Mouse (Mus musculus) heart, postnatal 0 days (tissue): ENCODE measurements around the gene Bdkrb1. TPM values are rescaled to one million over a fixed set of nuclear protein-coding genes. Genes with fewer than 3 reads are reported as not detected.

Experiments
- ATAC-seq: fragments of 200-750 bp; cut with Nextera tagmentation; 2 replicates; pipeline ENCODE4 v1.8.0; 2017; ENCODE audit warnings: low read depth, moderate number of reproducible peaks, moderate library complexity; ENCODE audit not compliant: insufficient read depth
- DNase-seq: peaks from one replicate; pipeline ENCODE4 v3.0.0-alpha.2; 2016; ENCODE audit warnings: low spot score
- H3K27ac ChIP-seq: fragments of 300-500 bp; sonication (generic); 2 replicates; pipeline ENCODE4 v1.5.1; 2014; ENCODE audit warnings: low read depth, mild to moderate bottlenecking
- H3K27me3 ChIP-seq: fragments of 300-500 bp; sonication (generic); 2 replicates; pipeline ENCODE4 v1.6.1; 2014; ENCODE audit warnings: low read length, mixed read lengths; ENCODE audit not compliant: control insufficient read depth, insufficient read depth
- H3K36me3 ChIP-seq: fragments of 300-500 bp; sonication (generic); replicated peaks from 2 replicates; pipeline ENCODE4 v1.6.1; 2014; ENCODE audit warnings: low read length, mixed read lengths; ENCODE audit not compliant: control insufficient read depth, insufficient read depth
- H3K4me1 ChIP-seq: fragments of 300-500 bp; sonication (generic); 2 replicates; pipeline ENCODE4 v1.6.1; 2014; ENCODE audit warnings: antibody characterized with exemption; ENCODE audit not compliant: control insufficient read depth, insufficient read depth
- H3K4me2 ChIP-seq: fragments of 300-500 bp; sonication (generic); 2 replicates; pipeline ENCODE4 v1.6.1; 2014; ENCODE audit warnings: low read depth, mild to moderate bottlenecking, low read length, moderate library complexity
- H3K4me3 ChIP-seq: fragments of 300-500 bp; sonication (generic); 2 replicates; pipeline ENCODE4 v1.5.1; 2014; ENCODE audit warnings: low read depth, low read length
- H3K9ac ChIP-seq: fragments of 300-500 bp; sonication (generic); replicated peaks from 2 replicates; pipeline ENCODE4 v1.6.1; 2014; ENCODE audit warnings: low read depth, low read length, mixed read lengths
- H3K9me3 ChIP-seq: fragments of 300-500 bp; sonication (generic); replicated peaks from 2 replicates; pipeline ENCODE4 v1.6.1; 2016; ENCODE audit warnings: low read length; ENCODE audit not compliant: control insufficient read depth
- CTCF ChIP-seq: IDR thresholded peaks from 2 replicates; pipeline ENCODE4 v1.5.1; 2016; ENCODE audit warnings: antibody characterized with exemption, control low read depth, low read depth
- EP300 ChIP-seq: IDR thresholded peaks from 2 replicates; pipeline ENCODE4 v1.6.1; 2016; ENCODE audit warnings: antibody characterized with exemption, low read depth
- WGBS: fragments of 180-500 bp; shearing (Covaris S2); extraction: QIAGEN DNeasy Blood & Tissue Kit; methylation state at CpG from one replicate; pipeline ENCODE4 v1.1.7; 2014; 5-methylcytosine and 5-hydroxymethylcytosine counted together
- polyA plus RNA-seq: library from polyadenylated mRNA; unstranded; fragments of >200 nt; fragmentation: Nextera tagmentation; extraction: Ambion mirVana; gene quantifications from 2 replicates; pipeline ENCODE4 v1.2.1, GENCODE M21; 2015
- total RNA-seq: library from RNA; depleted of rRNA; stranded (reverse); fragments of >200 nt; gene quantifications from 2 replicates; pipeline ENCODE4 v1.2.3, GENCODE M21; 2014; ENCODE audit warnings: low replicate concordance

The Bdkrb1 gene
- total and polyA plus RNA-seq, 2 experiments from 2014 or later, result not detected

DNA sequence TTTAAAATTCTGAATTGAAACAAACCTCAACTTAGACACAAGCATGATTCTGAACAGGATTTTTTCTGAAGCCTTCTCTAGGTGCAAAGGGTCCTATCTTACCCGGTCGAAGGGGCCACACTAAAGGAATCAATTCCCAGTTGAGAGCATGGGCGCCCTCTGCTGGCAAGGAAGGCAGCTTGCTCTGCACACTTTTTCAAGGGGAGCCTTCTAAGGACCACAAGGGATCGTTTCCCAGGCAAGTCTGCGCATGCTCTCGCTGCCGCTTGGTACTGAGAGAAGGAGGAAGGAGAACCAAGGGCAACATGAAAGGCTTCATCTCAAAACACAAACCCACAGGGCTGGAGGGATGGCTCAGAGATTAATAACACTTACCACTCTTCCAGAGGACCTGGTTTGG lies 8.9 kb downstream of the Bdkrb1 start:
- no peak overlapping the region for H3K4me2 ChIP-seq
- no peak for TF ChIP-seq EP300
- TF ChIP-seq CTCF, result peak; percentile 76
- ATAC-seq (peak; percentile 36; the same call in 1 of the 2 replicates), DNase-seq (peak; percentile 77)
- H3K4me1 ChIP-seq, result peaks cover 5% of the 10 kb centered on the region; the same call in 1 of the 2 replicates
- H3K4me3 ChIP-seq, result no peak overlapping the region
- 24% methylated on average over 7 of the region's 7 CpGs for WGBS
- H3K9me3 ChIP-seq, result no peaks in the 10 kb centered on the region
- H3K36me3 ChIP-seq, result peaks cover 25% of the 10 kb centered on the region
- H3K27me3 ChIP-seq, result no peaks in the 10 kb centered on the region
- H3K27ac ChIP-seq, result no peak overlapping the region
- H3K9ac ChIP-seq, result no peak overlapping the region

DNA sequence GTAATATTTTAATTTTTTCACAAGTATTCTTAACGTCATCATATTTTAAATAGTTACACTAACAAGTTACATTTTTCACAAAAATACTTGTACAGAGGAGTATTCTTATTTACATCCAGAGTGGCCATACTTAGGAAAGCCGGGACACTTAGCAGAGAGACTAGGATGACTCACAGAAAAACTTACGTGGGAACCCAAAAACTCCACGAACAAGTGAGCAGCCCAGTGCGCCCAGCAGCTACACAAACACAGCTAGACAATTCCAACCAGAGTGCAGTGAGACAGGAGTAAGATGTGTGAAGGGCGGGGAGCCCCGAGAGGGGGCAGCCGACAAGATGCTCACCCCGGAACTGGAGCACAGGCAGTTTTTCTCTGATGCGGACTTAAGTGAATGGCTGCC lies 10.7 kb downstream of the Bdkrb1 start:
- Histone ChIP-seq H3K4me1 (peaks cover 5% of the 10 kb centered on the region; the same call in 1 of the 2 replicates), H3K27ac (no peak overlapping the region), H3K4me3 (no peak overlapping the region), H3K27me3 (no peaks in the 10 kb centered on the region), H3K9ac (no peak overlapping the region), H3K4me2 (no peak overlapping the region), H3K9me3 (no peaks in the 10 kb centered on the region), H3K36me3 (peaks cover 43% of the 10 kb centered on the region)
- TF ChIP-seq EP300, result no peak
- ATAC-seq, result no peak
- DNase-seq, result no peak
- 90% methylated on average over 10 of the region's 10 CpGs for WGBS

DNA sequence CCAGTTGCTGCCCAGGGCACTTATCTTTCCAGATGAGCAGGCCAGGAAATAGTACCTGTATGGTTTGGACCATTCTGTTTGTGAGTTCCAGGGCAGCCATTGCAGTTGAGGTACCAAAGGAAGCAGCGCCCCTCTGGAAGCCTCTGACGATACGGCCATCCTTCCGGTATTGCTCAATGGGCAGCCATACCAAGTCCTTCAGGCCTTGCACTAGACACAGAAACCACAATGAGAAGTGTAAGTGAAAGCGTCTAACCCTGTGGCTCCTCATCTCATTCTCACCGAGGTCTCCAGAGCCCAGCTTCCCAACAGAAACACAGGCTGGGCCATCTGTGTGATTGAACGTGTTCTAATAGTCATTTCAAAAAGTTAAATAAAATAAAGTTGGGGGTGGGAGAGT lies 19.2 kb downstream of the Bdkrb1 start:
- no peak overlapping the region for H3K4me2 ChIP-seq
- 94% methylated on average over 7 of the region's 7 CpGs for WGBS
- no peaks in the 10 kb centered on the region for H3K27me3 ChIP-seq
- DNase-seq, result no peak
- no peak overlapping the region for H3K4me3 ChIP-seq
- peaks cover 81% of the 10 kb centered on the region for H3K36me3 ChIP-seq
- no peak overlapping the region for H3K27ac ChIP-seq
- ATAC-seq, result no peak
- H3K9me3 ChIP-seq, result no peaks in the 10 kb centered on the region
- no peak overlapping the region for H3K9ac ChIP-seq
- TF ChIP-seq EP300, result no peak
- no peak for TF ChIP-seq CTCF
- no peaks in the 10 kb centered on the region for H3K4me1 ChIP-seq

DNA sequence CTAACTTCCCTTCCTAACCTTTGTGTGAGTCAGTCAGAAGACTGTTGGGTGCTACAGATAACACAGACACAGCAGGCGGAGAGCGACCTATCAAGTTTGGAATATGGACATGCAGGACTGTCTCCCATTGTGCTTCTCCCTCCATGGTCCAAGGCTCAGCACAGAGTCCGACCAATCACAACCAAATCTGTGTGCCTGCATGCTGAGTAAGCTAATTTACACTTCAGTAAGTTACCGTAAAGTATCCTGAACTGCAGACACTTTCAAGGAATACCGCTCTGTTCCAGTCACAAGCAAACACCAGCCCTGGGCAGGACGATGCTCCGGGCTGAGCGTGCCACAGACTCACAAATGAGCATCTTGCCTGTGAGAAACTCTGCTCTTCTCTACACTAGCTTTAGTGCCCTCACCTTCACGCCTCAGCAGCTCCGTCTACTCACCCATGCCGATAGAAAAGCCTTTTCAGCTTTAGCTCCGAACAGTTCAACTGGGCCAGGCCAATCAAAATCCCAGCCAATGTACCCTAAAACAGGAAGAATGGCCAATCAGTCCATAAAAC lies 20.2 kb downstream of the Bdkrb1 start:
- Histone ChIP-seq H3K27me3 (no peaks in the 10 kb centered on the region), H3K4me1 (no peaks in the 10 kb centered on the region), H3K9ac (no peak overlapping the region), H3K4me2 (no peak overlapping the region), H3K9me3 (no peaks in the 10 kb centered on the region), H3K36me3 (peaks cover 80% of the 10 kb centered on the region), H3K27ac (no peak overlapping the region), H3K4me3 (no peak overlapping the region)
- TF ChIP-seq EP300 (no peak), CTCF (no peak)
- ATAC-seq, result no peak
- 91% methylated on average over 12 of the region's 12 CpGs for whole genome bisulfite sequencing
- no peak for DNase-seq

DNA sequence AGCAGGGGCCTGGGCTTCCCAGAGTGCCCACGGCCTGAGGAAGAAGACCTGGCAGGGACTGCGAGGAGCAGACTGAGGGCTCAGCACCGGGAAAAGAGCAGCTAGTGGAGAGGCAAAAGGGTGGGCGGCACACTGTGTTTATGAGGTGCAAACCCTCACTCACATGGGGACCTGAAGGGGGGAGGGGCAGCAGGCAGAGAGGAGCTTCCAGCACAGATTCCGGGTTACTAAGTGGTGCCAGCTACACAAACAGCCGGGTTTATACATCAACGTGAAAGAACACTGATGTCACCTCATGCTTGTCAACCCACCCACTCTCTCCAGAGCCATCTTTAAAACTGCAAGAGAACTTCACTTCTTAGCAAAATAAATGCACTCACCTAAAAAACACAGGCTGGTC lies 22.9 kb downstream of the Bdkrb1 start:
- no peaks in the 10 kb centered on the region for H3K9me3 ChIP-seq
- H3K27ac ChIP-seq, result no peak overlapping the region
- H3K4me3 ChIP-seq, result no peak overlapping the region
- no peak overlapping the region for H3K9ac ChIP-seq
- DNase-seq (no peak), ATAC-seq (no peak)
- no peaks in the 10 kb centered on the region for H3K4me1 ChIP-seq
- H3K27me3 ChIP-seq, result no peaks in the 10 kb centered on the region
- WGBS, result 62% methylated on average over 7 of the region's 7 CpGs
- H3K4me2 ChIP-seq, result no peak overlapping the region
- H3K36me3 ChIP-seq, result peaks cover 65% of the 10 kb centered on the region
- TF ChIP-seq EP300 (no peak), CTCF (no peak)
